Mouse (Mus musculus) left cerebral cortex, adult 9 months (tissue): ENCODE results near the gene Susd3.

ENCODE experiments used
- DNase-seq, 2 experiments: peaks; one replicate each; pipeline ENCODE4 v3.0.0; 2022; ENCODE audit warnings: low spot score in 2 of 2

Susd3 gene

GRCm38 (mm10) chr13:49246626-49247025, 1.9 kb downstream of the Susd3 start:
- no peak for DNase-seq

GRCm38 (mm10) chr13:49246011-49246410, 2.5 kb downstream of the Susd3 start:
- no peak for DNase-seq

- no peak for DNase-seq
Measured at GRCm38 (mm10) chr13:49245251-49245650, 3.3 kb downstream of the Susd3 start.

GRCm38 (mm10) chr13:49243492-49243891, 5.0 kb downstream of the Susd3 start:
- no peak for DNase-seq

GRCm38 (mm10) chr13:49242321-49243065, 6.0 kb downstream of the Susd3 start:
- no peak for DNase-seq

- no peak for DNase-seq
Measured at GRCm38 (mm10) chr13:49238737-49239136, 9.8 kb downstream of the Susd3 start.

GRCm38 (mm10) chr13:49237617-49238016, 10.9 kb downstream of the Susd3 start:
- DNase-seq: no peak

GRCm38 (mm10) chr13:49234711-49235110, 13.8 kb downstream of the Susd3 start:
- DNase-seq: no peak

GRCm38 (mm10) chr13:49233792-49234572, 14.5 kb downstream of the Susd3 start:
- no peak for DNase-seq

- no peak for DNase-seq
Measured at GRCm38 (mm10) chr13:49225633-49226032, 22.9 kb downstream of the Susd3 start.

- DNase-seq: no peak
Measured at GRCm38 (mm10) chr13:49225159-49225558, 23.3 kb downstream of the Susd3 start.

- no peak for DNase-seq
Measured at GRCm38 (mm10) chr13:49224729-49225128, 23.8 kb downstream of the Susd3 start.

- DNase-seq: no peak
Measured at GRCm38 (mm10) chr13:49224314-49224713, 24.2 kb downstream of the Susd3 start.

- DNase-seq: no peak
Measured at GRCm38 (mm10) chr13:49220912-49221311, 27.6 kb downstream of the Susd3 start.

- DNase-seq: no peak
Measured at GRCm38 (mm10) chr13:49219367-49219766, 29.1 kb downstream of the Susd3 start.

- no peak for DNase-seq
Measured at GRCm38 (mm10) chr13:49218651-49219050, 29.9 kb downstream of the Susd3 start.

- DNase-seq: no peak
Measured at GRCm38 (mm10) chr13:49216808-49217561, 31.5 kb downstream of the Susd3 start.

- no peak for DNase-seq
Measured at GRCm38 (mm10) chr13:49216220-49216552, 32.3 kb downstream of the Susd3 start.

- DNase-seq: peak; percentile 82 to 90
Measured at GRCm38 (mm10) chr13:49215504-49216219, 32.8 kb downstream of the Susd3 start, which contains the start of gene Card19. Gene Card19 (minus strand): TSS chr13:49216037.

GRCm38 (mm10) chr13:49215128-49215503, 33.4 kb downstream of the Susd3 start:
- DNase-seq: no peak

GRCm38 (mm10) chr13:49214454-49214853, 34.1 kb downstream of the Susd3 start:
- DNase-seq: no peak

GRCm38 (mm10) chr13:49213531-49213932, 35.0 kb downstream of the Susd3 start:
- no peak for DNase-seq
